Mouse (Mus musculus) frontal cortex, postnatal 14 days (tissue): Measurements from ENCODE around the gene Tdrd3.

Experiments used
- DNase-seq, 2 experiments: peaks; one replicate each; pipeline ENCODE4 v3.0.0; 2022; ENCODE audit warnings: low spot score in 2 of 2

The Tdrd3 gene

GRCm38 (mm10) chr14:87451645-87452443 lies 35.4 kb downstream of the Tdrd3 start:
- peak in 1 of 2 experiments; percentile 66 for DNase-seq

DNA sequence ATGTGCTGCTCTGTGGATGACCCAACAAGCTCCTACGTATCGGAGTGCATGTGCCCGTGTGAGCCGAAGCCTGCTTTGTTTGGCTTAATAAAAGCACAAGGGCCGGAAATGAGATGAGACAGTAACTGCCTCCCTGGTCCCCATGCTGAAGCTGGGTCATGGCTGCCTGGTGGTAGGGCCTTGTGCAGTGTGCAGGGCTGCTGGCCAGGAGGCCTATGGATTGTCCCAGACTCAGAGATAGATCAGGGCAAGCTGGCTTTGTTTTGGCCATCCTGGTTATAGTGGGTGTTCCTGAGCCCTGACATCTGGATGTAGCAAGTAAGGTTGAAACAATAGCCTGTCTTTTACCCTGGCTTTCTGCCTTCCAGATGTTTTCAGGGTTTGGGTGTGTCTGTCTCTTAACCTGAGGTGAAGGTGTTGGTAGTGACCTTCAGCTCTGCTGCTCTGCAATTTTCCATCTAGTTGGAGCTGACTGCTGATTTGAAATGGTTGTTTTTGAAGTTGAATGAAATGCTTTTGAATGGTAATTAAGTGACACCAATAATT lies 39.3 kb downstream of the Tdrd3 start:
- no peak for DNase-seq

DNA sequence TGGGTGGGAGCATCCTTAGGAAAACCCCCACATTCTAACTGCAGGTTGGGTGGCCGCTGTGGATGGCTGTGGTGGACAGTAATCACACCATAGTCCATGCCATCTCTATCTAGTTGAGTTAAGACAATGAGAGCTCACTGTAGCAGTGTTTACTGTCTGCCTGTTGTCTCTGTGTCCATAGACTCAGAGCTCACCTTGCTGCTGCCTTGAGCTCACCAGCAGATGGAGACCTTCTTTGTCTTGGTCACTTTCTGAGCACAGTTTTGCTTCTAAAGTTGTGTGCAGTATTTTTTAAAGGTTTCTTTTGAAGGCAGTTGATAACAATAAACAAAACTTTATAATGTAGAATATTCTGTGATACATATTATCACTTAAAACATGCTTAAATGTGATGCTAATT lies 43.3 kb downstream of the Tdrd3 start:
- DNase-seq: no peak

- no peak for DNase-seq
These were observed 45.1 kb downstream of the Tdrd3 start for GRCm38 (mm10) chr14:87461543-87461942.

DNA sequence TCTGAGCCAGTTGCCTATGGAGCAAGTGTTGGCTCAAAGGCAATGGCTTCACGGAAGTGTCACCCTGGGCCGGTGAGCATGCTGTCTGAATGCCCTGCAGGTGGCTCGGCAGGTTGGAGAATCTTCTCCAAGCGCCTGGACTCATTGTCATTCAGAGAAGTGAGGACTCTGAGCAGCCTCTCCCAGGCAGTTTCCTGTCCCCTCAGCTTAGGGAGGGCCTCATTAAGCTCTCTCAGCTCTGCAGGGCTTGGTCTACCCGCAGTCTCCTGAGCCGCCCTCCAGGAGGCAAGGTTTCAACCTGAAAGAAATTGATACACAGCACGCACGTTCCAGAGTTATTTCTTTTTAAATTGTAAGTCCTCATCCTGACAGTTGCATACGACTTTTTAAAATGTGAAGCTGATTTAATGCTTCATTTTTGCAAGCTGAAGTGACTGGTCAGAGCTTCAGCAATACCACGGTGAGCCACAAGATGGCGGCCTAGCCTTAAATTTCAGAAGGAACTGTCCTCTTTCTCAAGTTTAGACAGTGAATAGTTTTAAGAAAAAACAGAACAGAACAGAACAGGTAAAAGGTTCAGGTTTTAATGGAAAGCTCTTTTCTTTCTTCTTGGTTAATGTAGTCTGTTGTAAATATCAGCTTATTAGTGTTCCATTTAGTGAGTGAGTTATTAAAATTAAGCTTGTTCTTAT lies 47.7 kb downstream of the Tdrd3 start:
- DNase-seq: peak; percentile 66 to 89

DNA sequence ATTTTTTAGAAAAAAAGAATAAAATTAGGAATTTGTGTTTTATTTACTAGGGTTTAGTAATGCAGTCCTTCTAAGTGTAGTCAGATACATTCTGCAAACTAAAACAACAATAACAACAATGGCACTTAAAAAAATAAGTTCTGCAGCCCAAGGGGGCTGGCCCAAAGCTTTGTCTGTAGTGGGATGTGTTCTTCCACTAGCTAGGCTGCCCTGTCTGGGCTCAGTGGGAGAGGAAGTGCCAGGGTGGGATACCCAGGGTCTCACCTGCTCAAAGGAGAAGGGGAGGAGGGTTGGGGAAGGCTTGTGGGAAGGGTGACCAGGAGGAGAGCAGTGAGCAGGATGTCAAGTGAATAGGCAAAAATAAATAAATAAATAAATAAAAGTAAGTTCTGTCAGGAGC lies 48.2 kb downstream of the Tdrd3 start:
- no peak for DNase-seq

DNA sequence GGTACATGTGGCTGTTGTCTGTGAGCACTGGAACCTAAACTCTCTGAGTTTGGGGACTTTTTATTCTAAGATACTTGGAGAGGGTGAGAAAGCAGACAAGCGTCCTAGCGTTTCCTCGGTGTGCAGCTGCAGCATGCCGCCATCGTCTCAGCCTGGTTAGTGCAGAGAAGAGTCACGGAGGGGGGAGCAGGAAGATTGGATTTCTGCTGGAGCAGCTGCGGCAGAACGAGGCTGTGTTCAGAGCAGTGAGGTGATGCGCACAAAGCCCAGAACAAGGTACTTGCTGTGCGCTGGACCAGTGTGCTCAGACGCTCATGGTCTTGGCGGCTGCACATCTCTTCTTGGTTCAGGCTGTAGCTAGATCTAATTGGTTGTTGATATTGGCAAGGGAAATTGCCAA lies 51.1 kb downstream of the Tdrd3 start:
- no peak for DNase-seq

GRCm38 (mm10) chr14:87471521-87471920 lies 55.1 kb downstream of the Tdrd3 start:
- no peak for DNase-seq

GRCm38 (mm10) chr14:87472782-87473181 lies 56.3 kb downstream of the Tdrd3 start:
- no peak for DNase-seq

DNA sequence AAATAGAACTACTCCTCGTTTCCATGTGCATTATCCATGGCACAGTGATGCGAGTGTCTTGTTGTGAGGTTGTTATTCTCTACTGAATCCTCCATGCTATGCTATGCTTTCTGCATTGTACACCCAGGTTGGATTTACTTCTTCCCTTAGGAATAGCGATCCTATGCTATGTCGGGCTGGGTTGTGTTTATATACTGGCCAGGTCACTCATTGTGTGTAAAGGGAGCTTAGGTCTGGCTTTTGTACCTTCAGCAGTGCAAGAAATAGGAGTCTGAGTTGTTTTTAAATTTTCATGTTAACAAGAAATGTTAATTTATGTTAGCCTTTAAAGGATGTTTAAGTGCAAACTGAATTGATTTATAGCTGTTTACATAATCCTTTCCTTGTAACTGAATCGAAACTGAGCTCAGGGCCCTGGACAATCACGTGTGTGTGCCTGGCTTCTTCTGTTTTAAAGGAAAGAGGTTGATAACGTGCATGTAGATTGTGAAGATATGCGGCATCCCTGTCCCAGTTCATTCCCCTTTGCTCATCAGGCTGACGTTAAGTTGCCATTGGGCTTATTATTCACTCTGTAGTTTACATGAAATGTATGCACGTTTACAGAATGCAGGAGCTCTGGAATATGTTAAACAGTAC lies 59.4 kb downstream of the Tdrd3 start:
- DNase-seq: no peak

DNA sequence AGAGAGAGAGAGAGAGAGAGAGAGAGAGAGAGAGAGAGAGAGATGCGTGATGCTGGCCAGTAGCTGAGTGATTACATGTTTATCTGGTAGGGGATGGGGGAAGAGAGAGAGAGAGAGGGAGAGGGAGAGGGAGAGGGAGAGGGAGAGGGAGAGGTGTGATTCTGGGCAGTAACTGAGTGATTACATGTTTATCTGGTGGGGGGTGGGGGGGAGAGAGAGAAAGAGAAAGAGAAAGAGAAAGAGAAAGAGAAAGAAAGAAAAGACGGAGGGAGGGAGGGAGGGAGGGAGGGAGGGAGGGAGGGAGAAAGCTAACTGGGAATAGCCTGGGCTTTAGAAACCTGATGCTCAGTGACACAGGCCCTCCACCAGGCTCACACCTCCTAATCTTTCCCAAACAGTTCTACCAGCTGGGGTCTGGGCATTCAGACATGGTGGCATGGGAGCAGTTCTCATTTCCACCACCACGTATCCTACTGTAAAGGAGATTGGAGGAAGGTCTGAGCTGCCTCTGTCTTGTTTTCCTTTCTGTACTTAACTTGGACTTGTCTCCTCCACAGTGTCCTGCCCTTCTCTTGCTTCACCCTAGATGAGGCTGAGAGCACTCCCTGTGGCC lies 62.0 kb downstream of the Tdrd3 start:
- no peak for DNase-seq

GRCm38 (mm10) chr14:87485888-87486287 lies 69.4 kb downstream of the Tdrd3 start:
- no peak for DNase-seq

DNA sequence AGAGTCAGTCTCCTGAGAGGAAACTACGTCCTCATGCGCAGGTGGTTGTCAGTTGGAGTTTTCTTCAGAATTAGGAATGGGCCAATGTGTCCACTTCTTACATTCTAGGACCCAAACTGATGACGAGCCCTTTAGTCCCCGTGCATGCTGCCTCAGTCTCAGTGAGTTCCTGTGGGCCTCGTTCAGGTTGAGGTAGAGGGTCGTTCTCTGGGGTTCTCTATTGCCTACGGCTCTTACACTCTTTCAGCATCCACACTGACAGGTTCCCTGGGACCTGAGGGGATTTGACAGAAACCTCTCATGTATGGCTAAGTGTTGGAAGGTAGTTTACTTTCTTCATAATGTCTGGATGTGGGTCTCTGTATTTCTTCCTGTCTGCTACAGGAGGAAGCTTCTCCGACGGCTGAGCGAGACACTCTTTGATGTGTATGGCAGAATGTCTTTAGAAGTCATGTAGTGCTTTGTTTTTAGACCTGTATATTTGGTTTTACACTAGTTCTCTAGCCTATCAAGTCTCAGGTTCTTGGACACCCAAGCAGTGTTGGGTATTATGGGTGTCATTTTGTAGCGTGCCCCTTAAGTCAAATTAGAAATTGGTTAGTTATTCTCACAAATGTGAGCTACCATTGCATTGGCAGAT lies 81.6 kb downstream of the Tdrd3 start:
- DNase-seq: no peak

GRCm38 (mm10) chr14:87505924-87506323 lies 89.5 kb downstream of the Tdrd3 start:
- no peak for DNase-seq

DNA sequence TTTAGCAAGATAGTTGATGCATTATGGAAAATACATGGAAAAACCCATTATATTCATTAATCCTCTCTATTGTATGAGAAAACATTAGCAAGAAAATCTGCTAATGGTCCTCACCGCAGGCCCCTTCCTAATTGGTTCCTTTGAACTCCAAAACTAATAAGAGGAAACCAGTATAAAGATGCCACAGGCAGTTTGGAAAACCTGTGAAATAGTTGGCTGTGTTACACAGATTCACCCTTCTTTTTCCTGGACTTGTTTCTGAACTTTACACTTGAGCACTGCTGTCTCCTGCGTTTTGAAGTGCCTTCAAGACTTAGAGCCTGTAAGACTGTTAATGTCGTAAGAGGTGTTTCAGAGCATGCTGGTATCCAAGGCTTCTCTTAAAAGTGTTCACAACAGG lies 98.8 kb downstream of the Tdrd3 start:
- no peak for DNase-seq

- no peak for DNase-seq
These were observed 100.9 kb downstream of the Tdrd3 start for GRCm38 (mm10) chr14:87517381-87517780.

GRCm38 (mm10) chr14:87531847-87532246 lies 115.4 kb downstream of the Tdrd3 start:
- DNase-seq: no peak

DNA sequence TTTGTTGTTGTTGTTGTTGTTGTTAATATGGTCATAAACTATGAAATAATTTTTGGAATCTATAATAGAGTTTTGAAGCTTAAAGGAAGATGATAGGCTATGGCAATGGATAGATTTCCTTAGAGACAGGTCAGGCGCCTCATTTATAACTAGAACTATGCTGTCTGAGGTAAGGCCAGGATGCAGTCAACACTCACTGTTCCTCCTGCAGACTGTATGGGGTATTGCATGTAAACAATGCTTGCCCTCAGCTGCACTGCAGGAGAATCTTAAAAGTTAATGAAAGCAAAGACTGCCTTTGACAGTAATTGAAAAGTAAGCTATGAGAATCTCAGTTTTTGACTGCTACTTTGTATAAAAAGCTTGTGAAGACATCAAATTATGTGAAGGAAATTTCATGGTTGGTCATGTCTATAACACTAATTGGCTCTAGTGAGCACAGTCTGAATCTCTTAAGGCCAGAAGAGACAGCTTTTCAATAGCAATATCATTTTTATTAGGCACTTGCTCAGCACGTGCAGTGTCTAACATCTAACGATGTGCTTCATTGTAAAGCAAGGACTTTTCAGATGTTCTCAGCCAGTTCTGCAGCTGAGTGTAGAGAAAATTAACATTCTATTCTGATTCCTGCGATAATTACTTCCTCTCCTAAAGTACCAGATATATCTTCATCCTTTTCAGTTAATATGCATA lies 120.8 kb downstream of the Tdrd3 start:
- DNase-seq: no peak

- no peak for DNase-seq
These were observed 133.5 kb downstream of the Tdrd3 start for GRCm38 (mm10) chr14:87549986-87550385.

DNA sequence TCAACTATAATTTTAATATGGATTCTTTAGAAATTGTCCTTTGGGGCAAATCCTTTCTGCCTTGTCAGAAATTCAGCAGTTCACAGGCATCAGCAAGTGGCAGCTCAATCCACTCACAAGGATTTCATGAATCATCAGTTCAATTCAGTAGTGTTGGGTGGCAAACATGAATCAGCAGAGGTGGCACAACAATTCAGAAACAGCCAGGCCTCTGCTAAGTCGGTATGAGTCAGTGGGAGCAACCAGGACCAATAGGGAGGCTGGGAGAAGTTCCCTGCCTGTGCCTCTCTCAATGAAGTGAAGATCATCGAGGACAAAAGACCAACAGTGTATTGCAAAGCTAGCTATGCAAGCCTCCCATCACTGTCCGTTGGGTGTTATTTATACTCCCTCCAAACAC lies 135.8 kb downstream of the Tdrd3 start:
- DNase-seq: no peak

- no peak for DNase-seq
These were observed 147.4 kb downstream of the Tdrd3 start for GRCm38 (mm10) chr14:87563841-87564240.
